Mouse (Mus musculus) small intestine, adult 2 months (tissue): ENCODE results near the gene Pmepa1.

Experiments
- CTCF ChIP-seq: fragments of 200-500 bp; IDR thresholded peaks from 2 replicates; pipeline ENCODE4 v1.5.1; 2012; ENCODE audit warnings: low read depth, mild to moderate bottlenecking, control low read depth, inconsistent platforms, low read length, moderate library complexity, mixed read lengths; ENCODE audit not compliant: insufficient replicate concordance, insufficient read length; ENCODE audit errors: extremely low read depth
- POLR2A ChIP-seq: fragments of 200-500 bp; IDR thresholded peaks from 2 replicates; pipeline ENCODE4 v1.6.1; 2012; ENCODE audit warnings: low read depth, mild to moderate bottlenecking, control low read depth, inconsistent platforms, low read length, moderate library complexity

DNA sequence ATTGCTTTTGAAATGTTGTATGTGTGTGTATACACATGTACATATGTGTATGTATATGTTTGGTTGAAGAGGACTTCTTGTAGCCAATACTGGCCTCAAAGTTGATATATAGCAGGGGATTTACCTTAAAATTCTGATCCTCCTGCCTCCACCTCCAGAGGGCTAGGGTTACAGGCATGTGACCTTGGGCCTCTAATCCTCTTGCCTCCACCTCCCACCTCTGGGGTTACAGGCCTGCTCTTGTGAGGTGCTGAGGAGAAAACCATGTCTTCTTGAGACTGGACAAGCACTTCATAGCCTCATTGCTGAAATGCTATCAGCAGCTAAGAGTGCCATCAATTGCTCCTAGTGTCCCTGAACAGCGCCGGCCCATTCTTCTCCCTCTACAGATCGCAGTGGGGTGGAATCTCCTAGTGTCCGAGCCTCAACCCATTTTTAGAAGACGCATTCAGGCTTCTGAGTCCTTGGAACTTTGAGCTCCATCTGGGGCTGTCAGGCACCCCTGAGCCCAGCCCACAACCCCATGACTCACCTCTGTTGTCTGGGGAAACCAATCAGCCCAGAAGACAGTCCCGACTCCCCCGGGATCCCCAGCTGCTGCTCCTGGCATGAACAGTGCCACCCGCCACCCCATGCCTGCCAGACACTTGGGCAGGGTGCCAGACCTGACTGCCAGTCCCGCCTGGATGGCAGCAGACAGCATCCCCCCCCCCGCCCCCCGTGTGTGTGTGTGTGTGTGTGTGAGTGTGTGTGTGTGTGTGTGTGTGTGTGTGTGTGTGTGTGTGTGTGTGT is 30.6 kb upstream of the Pmepa1 start:
- TF ChIP-seq CTCF, result no peak
- no peak for TF ChIP-seq POLR2A
